Mouse (Mus musculus) CH12.LX (cell line): ENCODE measurements around the gene Ube4b. TPM values are rescaled to one million over a fixed set of nuclear protein-coding genes. Genes with fewer than 3 reads are reported as not detected.
A peak's percentile ranks its signal among the peaks of the same experiment; 100 is the strongest.

Source experiments
- DNase-seq: peaks from one replicate; pipeline ENCODE4 v3.0.0-alpha.2; 2013; ENCODE audit errors: extremely low read depth
- H3K27ac ChIP-seq: 2 replicates; pipeline ENCODE4 v1.5.1; 2012; ENCODE audit warnings: low read depth, mild to moderate bottlenecking, control low read depth, moderate library complexity; ENCODE audit not compliant: insufficient read depth
- H3K27me3 ChIP-seq: replicated peaks from 2 replicates; pipeline ENCODE3; 2012; ENCODE audit warnings: inconsistent platforms
- H3K36me3 ChIP-seq, 2 experiments: replicated peaks in 1 of 2; 2 replicates each; pipeline versions ENCODE3 to v1.6.1; 2012; ENCODE audit warnings: inconsistent platforms in 1 of 2, low read length in 1 of 2, mild to moderate bottlenecking in 1 of 2, mixed read lengths in 1 of 2, moderate library complexity in 1 of 2; ENCODE audit not compliant: control insufficient read depth in 1 of 2, insufficient read depth in 1 of 2
- H3K4me1 ChIP-seq, 2 experiments: 2 replicates each; pipeline ENCODE4 v1.6.1; 2012; ENCODE audit warnings: inconsistent platforms in 1 of 2, moderate library complexity in 1 of 2; ENCODE audit not compliant: insufficient read depth in 2 of 2, control insufficient read depth in 1 of 2
- H3K4me2 ChIP-seq: 2 replicates; pipeline ENCODE4 v1.6.1; 2012; ENCODE audit warnings: low read depth, mild to moderate bottlenecking, control low read depth; ENCODE audit not compliant: poor library complexity, insufficient read depth, severe bottlenecking
- H3K4me3 ChIP-seq, 3 experiments: fragments of 150-350 bp in 1 of 3; sonication (generic) in 1 of 3; replicated peaks in 1 of 3; 2 replicates each; pipeline versions ENCODE3 to v1.5.1; 2011 to 2012; ENCODE audit warnings: low read depth in 2 of 3, low read length in 2 of 3, mild to moderate bottlenecking in 2 of 3, moderate library complexity in 2 of 3, control low read depth in 1 of 3, improper control_type of control experiment in 1 of 3, inconsistent platforms in 1 of 3, mixed read lengths in 1 of 3; ENCODE audit not compliant: poor library complexity in 1 of 3
- H3K79me2 ChIP-seq: replicated peaks from 2 replicates; pipeline ENCODE4 v1.6.1; 2012; ENCODE audit warnings: mild to moderate bottlenecking, moderate library complexity; ENCODE audit not compliant: control insufficient read depth, poor library complexity, insufficient read depth, severe bottlenecking; ENCODE audit errors: extremely low read depth
- H3K9ac ChIP-seq: 2 replicates; pipeline ENCODE4 v1.6.1; 2012; ENCODE audit warnings: low read depth, mild to moderate bottlenecking, control low read depth, moderate library complexity; ENCODE audit not compliant: insufficient read depth
- H3K9me3 ChIP-seq: replicated peaks from 2 replicates; pipeline ENCODE3; 2012; ENCODE audit warnings: low read length, inconsistent platforms, mixed read lengths
- BHLHE40 ChIP-seq: IDR thresholded peaks from 2 replicates; pipeline ENCODE4 v1.6.1; 2011; ENCODE audit warnings: mild to moderate bottlenecking, low read depth, low read length, improper control_type of control experiment
- CHD1 ChIP-seq: IDR thresholded peaks from 2 replicates; pipeline ENCODE4 v1.6.1; 2012; ENCODE audit warnings: low read depth, low read length, improper control_type of control experiment, inconsistent platforms
- CTCF ChIP-seq, 2 experiments: IDR thresholded peaks in 1 of 2; conservative IDR thresholded peaks in 1 of 2; 2 replicates each; pipeline ENCODE4 v1.5.1; 2011 to 2012; ENCODE audit warnings: low read depth in 2 of 2, low read length in 2 of 2, improper control_type of control experiment in 1 of 2, inconsistent platforms in 1 of 2, mild to moderate bottlenecking in 1 of 2, moderate library complexity in 1 of 2
- EP300 ChIP-seq: IDR thresholded peaks from 2 replicates; pipeline ENCODE4 v1.6.1; 2011; ENCODE audit warnings: low read length, improper control_type of control experiment
- ETS1 ChIP-seq: conservative IDR thresholded peaks from 2 replicates; pipeline ENCODE4 v1.6.1; 2012; ENCODE audit warnings: low read depth, mild to moderate bottlenecking, inconsistent platforms, low read length, improper control_type of control experiment, moderate library complexity
- HCFC1 ChIP-seq: IDR thresholded peaks from 2 replicates; pipeline ENCODE4 v1.6.1; 2012; ENCODE audit warnings: low read depth, mild to moderate bottlenecking, inconsistent platforms, low read length, improper control_type of control experiment
- JUN ChIP-seq: IDR thresholded peaks from 2 replicates; pipeline ENCODE4 v1.6.1; 2011; ENCODE audit warnings: low read depth, mild to moderate bottlenecking, low read length, improper control_type of control experiment, moderate library complexity; ENCODE audit not compliant: insufficient read depth
- JUND ChIP-seq: conservative IDR thresholded peaks from 2 replicates; pipeline ENCODE4 v1.6.1; 2011; ENCODE audit warnings: low read depth, low read length, improper control_type of control experiment
- KAT2A ChIP-seq: IDR thresholded peaks from 2 replicates; pipeline ENCODE4 v1.6.1; 2012; ENCODE audit warnings: low read length, improper control_type of control experiment, inconsistent platforms; ENCODE audit not compliant: insufficient replicate concordance
- MAX ChIP-seq: IDR thresholded peaks from 2 replicates; pipeline ENCODE4 v1.6.1; 2011; ENCODE audit warnings: low read length, improper control_type of control experiment
- MAZ ChIP-seq: IDR thresholded peaks from 2 replicates; pipeline ENCODE4 v1.6.1; 2012; ENCODE audit warnings: low read depth, mild to moderate bottlenecking, inconsistent platforms, low read length, improper control_type of control experiment, moderate library complexity
- MEF2A ChIP-seq: IDR thresholded peaks from 2 replicates; pipeline ENCODE4 v1.6.1; 2014; ENCODE audit warnings: low read depth, mild to moderate bottlenecking, inconsistent platforms, low read length, improper control_type of control experiment, borderline replicate concordance
- MXI1 ChIP-seq: IDR thresholded peaks from 2 replicates; pipeline ENCODE4 v1.6.1; 2011; ENCODE audit warnings: mild to moderate bottlenecking, low read depth, low read length, improper control_type of control experiment
- MYC ChIP-seq: IDR thresholded peaks from 2 replicates; pipeline ENCODE4 v1.6.1; 2011; ENCODE audit warnings: low read depth, mild to moderate bottlenecking, improper control_type of control experiment, low read length
- NELFE ChIP-seq: IDR thresholded peaks from 2 replicates; pipeline ENCODE4 v1.6.1; 2011; ENCODE audit warnings: low read depth, low read length, improper control_type of control experiment
- NRF1 ChIP-seq: IDR thresholded peaks from 2 replicates; pipeline ENCODE4 v1.6.1; 2014; ENCODE audit warnings: low read depth, mild to moderate bottlenecking, inconsistent platforms, low read length, improper control_type of control experiment, moderate library complexity
- PAX5 ChIP-seq: IDR thresholded peaks from 2 replicates; pipeline ENCODE4 v1.6.1; 2012; ENCODE audit warnings: low read length, inconsistent platforms, mixed read lengths
- POLR2AphosphoS2 ChIP-seq: IDR thresholded peaks from 2 replicates; pipeline ENCODE4 v1.6.1; 2011; ENCODE audit warnings: low read depth, low read length, improper control_type of control experiment
- RAD21 ChIP-seq: IDR thresholded peaks from 2 replicates; pipeline ENCODE4 v1.6.1; 2011; ENCODE audit warnings: low read depth, mild to moderate bottlenecking, low read length, improper control_type of control experiment, moderate library complexity
- RCOR1 ChIP-seq: conservative IDR thresholded peaks from 2 replicates; pipeline ENCODE4 v1.6.1; 2012; ENCODE audit warnings: low read depth, mild to moderate bottlenecking, inconsistent platforms, low read length, improper control_type of control experiment
- SIN3A ChIP-seq: IDR thresholded peaks from 2 replicates; pipeline ENCODE4 v1.6.1; 2012; ENCODE audit warnings: low read length, improper control_type of control experiment, inconsistent platforms
- SMC3 ChIP-seq: IDR thresholded peaks from 2 replicates; pipeline ENCODE4 v1.6.1; 2011; ENCODE audit warnings: low read depth, low read length, improper control_type of control experiment
- TCF12 ChIP-seq: IDR thresholded peaks from 2 replicates; pipeline ENCODE4 v1.6.1; 2014; ENCODE audit warnings: low read depth, mild to moderate bottlenecking, inconsistent platforms, low read length, improper control_type of control experiment
- USF2 ChIP-seq: conservative IDR thresholded peaks from 2 replicates; pipeline ENCODE4 v1.6.1; 2011; ENCODE audit warnings: low read depth, low read length, improper control_type of control experiment
- ZC3H11A ChIP-seq: IDR thresholded peaks from 2 replicates; pipeline ENCODE4 v1.6.1; 2012; ENCODE audit warnings: low read depth, mild to moderate bottlenecking, inconsistent platforms, low read length, improper control_type of control experiment
- ZKSCAN1 ChIP-seq: IDR thresholded peaks from 2 replicates; pipeline ENCODE4 v1.6.1; 2012; ENCODE audit warnings: low read depth, inconsistent platforms, low read length, improper control_type of control experiment, borderline replicate concordance
- ZNF384 ChIP-seq: IDR thresholded peaks from 2 replicates; pipeline ENCODE4 v1.6.1; 2012; ENCODE audit warnings: low read depth, low read length, improper control_type of control experiment, inconsistent platforms
- dilution Hi-C: fragments of 300-500 bp; cut with MboI; formaldehyde crosslinking; loops from 2 replicates; pipeline ENCODE4 v1.14.3; 2020; ENCODE audit warnings: low sequenced_read_pairs; ENCODE audit not compliant: extremely low pct_unique_long_range_greater_than_20kb, extremely low pct_ligation_motif_present
- in situ Hi-C: fragments of 300-500 bp; cut with MboI; formaldehyde crosslinking; loops from 3 replicates; pipeline ENCODE4 v1.14.3; 2019; ENCODE audit warnings: low sequenced_read_pairs, low pct_ligation_motif_present, low pct_unique_long_range_greater_than_20kb, mixed read lengths
- polyA plus RNA-seq: library from polyadenylated mRNA; unstranded; fragments of >175 nt; gene quantifications from 2 replicates; pipeline ENCODE4 v1.2.1, GENCODE M21; 2012; ENCODE audit warnings: low read depth; ENCODE audit not compliant: insufficient read length
- total RNA-seq, 2 experiments: library from RNA; depleted of rRNA; stranded (reverse); fragments of 300-350 nt in 1 of 2; fragments of >200 nt in 1 of 2; gene quantifications; 2 replicates each; pipeline ENCODE4 v1.2.3; 2012 to 2014

Gene Ube4b
- total and polyA plus RNA-seq, 3 experiments: 13.1 to 60.0 (median 41.6) TPM

GRCm38 (mm10) chr4:149348963-149349362 lies 77.6 kb downstream of the Ube4b start:
- dilution Hi-C loops: no loop called here
- Histone ChIP-seq H3K4me1 (no peaks in the 10 kb centered on the region), H3K4me3 (no peak overlapping the region)
- TF ChIP-seq PAX5 (no peak), RCOR1 (no peak), MXI1 (no peak), ETS1 (no peak), HCFC1 (no peak), POLR2AphosphoS2 (no peak), CHD1 (no peak), NELFE (no peak), ZNF384 (peak; percentile 30; the same call in 1 of the 2 replicates), TCF12 (no peak), MYC (no peak), RAD21 (peak; percentile 42), SMC3 (no peak), ZC3H11A (no peak), MAX (no peak), CTCF (conservative IDR thresholded peaks at IDR 0.05 in 1 of 2, IDR thresholded peaks at IDR 0.05 in 1 of 2; ENCODE audit: low read depth in 2 of 2, low read length in 2 of 2) (peak in 1 of 2 experiments; percentile 49; a peak in 2 of 4 replicates), USF2 (no peak), EP300 (no peak), MAZ (no peak), MEF2A (no peak)
- TF ChIP-seq, all 38 proteins: peak for 3
- no peaks in the 10 kb centered on the region; the same call in 1 of the 2 replicates for H3K79me2 ChIP-seq
- no peak for DNase-seq
- H3K27ac ChIP-seq: no peak overlapping the region
- H3K9ac ChIP-seq: no peak overlapping the region
- H3K4me2 ChIP-seq: no peak overlapping the region
- in situ Hi-C loops: no loop called here
- H3K27me3 ChIP-seq: no peaks in the 10 kb centered on the region
- no peaks in the 10 kb centered on the region for H3K9me3 ChIP-seq
- H3K36me3 ChIP-seq: peaks cover 75 to 96% of the 10 kb centered on the region in 2 experiments

GRCm38 (mm10) chr4:149345873-149346272 lies 80.7 kb downstream of the Ube4b start:
- H3K27me3 ChIP-seq: no peaks in the 10 kb centered on the region
- TF ChIP-seq BHLHE40 (no peak), ZKSCAN1 (no peak), JUN (no peak), NRF1 (no peak), JUND (no peak), RCOR1 (no peak), USF2 (no peak), PAX5 (no peak), KAT2A (no peak), TCF12 (no peak), ZNF384 (no peak), EP300 (no peak), ZC3H11A (no peak), SIN3A (no peak), RAD21 (no peak), MAZ (no peak), ETS1 (no peak)
- no peak overlapping the region for H3K9ac ChIP-seq
- in situ Hi-C loops: no loop called here
- peaks cover 2 to 21% of the 10 kb centered on the region in 2 experiments; a peak in 3 of 4 replicates for H3K4me1 ChIP-seq
- no peak overlapping the region for H3K4me3 ChIP-seq
- no peak overlapping the region for H3K4me2 ChIP-seq
- H3K27ac ChIP-seq: no peak overlapping the region
- H3K9me3 ChIP-seq: no peaks in the 10 kb centered on the region
- dilution Hi-C loops: no loop called here
- no peak for DNase-seq
- no peaks in the 10 kb centered on the region; the same call in 1 of the 2 replicates for H3K79me2 ChIP-seq
- H3K36me3 ChIP-seq: peaks cover 73 to 95% of the 10 kb centered on the region in 2 experiments
